Mouse (Mus musculus): ENCODE data around the gene Fscn2. TPM values are rescaled to one million over a fixed set of nuclear protein-coding genes. Genes with fewer than 3 reads are reported as not detected.
"Not testable (repeated sequence)": the region's sequence is repeated elsewhere in the genome, so short reads cannot be mapped to it uniquely, and the experiment has no call there.

Fscn2 gene
- polyA plus RNA-seq, 1 experiment from 2014 or later: 1.9 TPM

DNA sequence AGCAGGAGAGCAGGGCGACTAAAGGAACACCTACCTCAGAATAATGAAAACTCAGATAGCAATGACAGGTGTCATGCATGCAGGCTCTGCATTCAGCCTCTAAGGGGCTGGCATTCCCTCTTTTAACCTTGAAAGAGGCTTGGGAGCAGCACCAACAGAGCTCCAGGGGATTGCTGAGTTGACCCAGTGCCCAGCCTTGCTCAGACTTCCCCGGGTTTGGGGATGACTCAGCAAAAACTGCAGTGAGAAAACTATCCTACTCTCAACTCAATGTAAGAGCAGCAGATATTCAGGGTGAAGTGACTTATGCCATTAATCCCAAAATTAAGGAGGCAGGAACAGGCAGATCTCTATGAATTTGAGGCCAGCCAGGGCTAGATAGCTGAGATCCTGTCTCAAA lies 25.8 kb downstream of the Fscn2 start:
- no peaks in the 10 kb centered on the region for H3K27me3 ChIP-seq
- H3K36me3 ChIP-seq: peaks cover 74% of the 10 kb centered on the region
- WGBS: 77% methylated on average over 2 of the region's 2 CpGs
- H3K4me3 ChIP-seq (replicated peaks): no peak overlapping the region
- H3K4me2 ChIP-seq (replicated peaks): no peak overlapping the region
- no peaks in the 10 kb centered on the region for H3K9me3 ChIP-seq
- no peak for ATAC-seq
- H3K9ac ChIP-seq (replicated peaks): no peak overlapping the region
- no peaks in the 10 kb centered on the region for H3K4me1 ChIP-seq (replicated peaks)
- H3K27ac ChIP-seq: no peak overlapping the region

DNA sequence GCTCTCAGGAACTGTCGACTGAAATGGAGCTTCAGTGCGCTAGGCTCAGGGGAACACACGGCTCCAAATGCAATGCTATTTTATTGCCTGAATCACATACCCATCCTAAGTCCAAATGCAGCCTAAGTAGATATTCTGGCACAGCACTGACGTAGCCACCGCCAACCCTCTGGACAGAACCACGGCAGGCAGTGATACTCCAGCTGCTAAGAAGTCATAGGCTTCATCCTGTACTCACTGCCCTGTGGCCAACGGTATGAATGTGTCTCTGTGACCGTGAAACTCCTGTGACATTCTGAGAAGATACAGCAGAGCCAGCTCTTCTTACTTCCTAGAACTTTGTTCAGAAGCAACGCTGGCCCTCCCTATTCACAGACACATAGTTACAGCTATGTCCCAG lies 27.2 kb downstream of the Fscn2 start:
- H3K4me2 ChIP-seq (replicated peaks): no peak overlapping the region
- no peak overlapping the region for H3K27ac ChIP-seq
- no peak overlapping the region for H3K9ac ChIP-seq (replicated peaks)
- H3K4me1 ChIP-seq (replicated peaks): no peaks in the 10 kb centered on the region
- ATAC-seq: no peak
- no peaks in the 10 kb centered on the region for H3K9me3 ChIP-seq
- H3K27me3 ChIP-seq: no peaks in the 10 kb centered on the region
- no peak overlapping the region for H3K4me3 ChIP-seq (replicated peaks)
- WGBS: 95% methylated on average over 9 of the region's 9 CpGs
- H3K36me3 ChIP-seq: peaks cover 74% of the 10 kb centered on the region

DNA sequence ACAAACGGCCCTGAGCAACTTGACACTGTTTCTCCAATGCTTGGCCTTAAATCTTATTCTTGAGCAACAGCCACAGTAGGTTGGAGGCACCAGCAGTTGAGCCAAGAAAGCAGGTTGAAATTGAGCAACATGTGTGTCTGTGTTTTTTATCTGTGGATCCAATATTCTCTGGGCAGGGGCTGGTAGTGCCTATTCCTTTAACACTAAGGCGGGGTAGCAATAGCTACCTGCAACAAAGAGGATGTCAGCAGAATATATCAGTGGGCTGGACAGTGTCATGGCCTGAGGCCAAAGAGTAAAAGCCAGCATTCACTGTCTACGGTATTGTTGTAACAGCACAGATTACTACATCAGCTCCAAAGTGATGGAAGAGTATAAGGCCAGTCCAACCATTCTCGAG lies 34.3 kb downstream of the Fscn2 start:
- Histone ChIP-seq H3K36me3 (peaks cover 79% of the 10 kb centered on the region), H3K9ac (replicated peaks) (no peak overlapping the region), H3K9me3 (no peaks in the 10 kb centered on the region), H3K27ac (no peak overlapping the region), H3K4me1 (replicated peaks) (no peaks in the 10 kb centered on the region), H3K4me3 (replicated peaks) (no peak overlapping the region), H3K4me2 (replicated peaks) (no peak overlapping the region), H3K27me3 (no peaks in the 10 kb centered on the region)
- ATAC-seq: no peak
- 84% methylated on average over 4 of the region's 4 CpGs for WGBS

DNA sequence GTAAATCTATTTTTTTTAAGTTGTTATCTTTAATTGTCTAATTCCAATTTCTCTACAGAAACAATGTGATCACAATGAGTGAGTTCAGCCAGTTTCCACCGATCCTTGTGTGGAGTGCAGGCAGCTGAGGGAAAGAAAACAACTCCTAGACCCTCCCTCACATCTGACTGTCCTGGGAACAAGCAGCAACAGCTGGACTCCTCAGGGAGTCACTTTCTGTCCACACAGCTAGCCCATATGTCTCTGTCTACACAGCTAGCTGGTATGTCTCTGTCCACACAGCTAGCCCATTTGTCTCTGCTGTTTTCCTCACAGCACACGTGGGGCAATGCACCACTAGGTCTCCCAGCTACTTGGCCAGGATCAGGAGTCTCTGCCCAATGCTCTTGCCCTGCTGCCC lies 36.3 kb downstream of the Fscn2 start:
- Histone ChIP-seq H3K4me1 (replicated peaks) (no peaks in the 10 kb centered on the region), H3K36me3 (peaks cover 85% of the 10 kb centered on the region), H3K9me3 (no peaks in the 10 kb centered on the region), H3K4me3 (replicated peaks) (no peak overlapping the region), H3K27me3 (no peaks in the 10 kb centered on the region), H3K4me2 (replicated peaks) (no peak overlapping the region), H3K9ac (replicated peaks) (no peak overlapping the region), H3K27ac (no peak overlapping the region)
- no peak for ATAC-seq
- WGBS: 92% methylated on average over 2 of the region's 2 CpGs

- 96% methylated on average over 2 of the region's 2 CpGs for WGBS
- H3K27me3 ChIP-seq: no peaks in the 10 kb centered on the region
- no peak overlapping the region for H3K4me3 ChIP-seq (replicated peaks)
- no peak overlapping the region for H3K4me2 ChIP-seq (replicated peaks)
- peaks cover 85% of the 10 kb centered on the region for H3K36me3 ChIP-seq
- no peaks in the 10 kb centered on the region for H3K9me3 ChIP-seq
- H3K27ac ChIP-seq: no peak overlapping the region
- H3K9ac ChIP-seq (replicated peaks): no peak overlapping the region
- ATAC-seq: no peak
- H3K4me1 ChIP-seq (replicated peaks): no peaks in the 10 kb centered on the region
These were observed 38.0 kb downstream of the Fscn2 start for GRCm38 (mm10) chr11:120399319-120399718.

- Histone ChIP-seq H3K9me3 (no peaks in the 10 kb centered on the region), H3K4me3 (replicated peaks) (no peak overlapping the region), H3K36me3 (peaks cover 95% of the 10 kb centered on the region), H3K27me3 (no peaks in the 10 kb centered on the region), H3K9ac (replicated peaks) (no peak overlapping the region), H3K4me2 (replicated peaks) (no peak overlapping the region), H3K27ac (no peak overlapping the region), H3K4me1 (replicated peaks) (no peaks in the 10 kb centered on the region)
- WGBS: 97% methylated on average over 1 of the region's 1 CpGs
- no peak for ATAC-seq
These were observed 43.5 kb downstream of the Fscn2 start for GRCm38 (mm10) chr11:120404814-120405213.

GRCm38 (mm10) chr11:120405867-120406266 lies 44.5 kb downstream of the Fscn2 start:
- H3K36me3 ChIP-seq: peaks cover 95% of the 10 kb centered on the region
- 94% methylated on average over 3 of the region's 3 CpGs for WGBS
- no peak overlapping the region for H3K4me3 ChIP-seq (replicated peaks)

GRCm38 (mm10) chr11:120406445-120406844 lies 45.1 kb downstream of the Fscn2 start:
- no peak overlapping the region for H3K4me3 ChIP-seq (replicated peaks)
- no peak for ATAC-seq
- WGBS: 88% methylated on average over 1 of the region's 1 CpGs
- no peak overlapping the region for H3K27ac ChIP-seq
- H3K9me3 ChIP-seq: no peaks in the 10 kb centered on the region
- no peak overlapping the region for H3K4me2 ChIP-seq (replicated peaks)
- no peaks in the 10 kb centered on the region for H3K27me3 ChIP-seq
- H3K4me1 ChIP-seq (replicated peaks): no peaks in the 10 kb centered on the region
- H3K9ac ChIP-seq (replicated peaks): no peak overlapping the region
- H3K36me3 ChIP-seq: peaks cover 95% of the 10 kb centered on the region

More at GRCm38 (mm10) chr11:120405867-120406266, 44.5 kb downstream of the Fscn2 start:
- no peaks in the 10 kb centered on the region for H3K4me1 ChIP-seq (replicated peaks)
- ATAC-seq: no peak
- H3K27me3 ChIP-seq: no peaks in the 10 kb centered on the region
- no peak overlapping the region for H3K4me2 ChIP-seq (replicated peaks)
- H3K9me3 ChIP-seq: no peaks in the 10 kb centered on the region
- H3K9ac ChIP-seq (replicated peaks): no peak overlapping the region
- no peak overlapping the region for H3K27ac ChIP-seq

- ATAC-seq; H3K9ac ChIP-seq (replicated peaks); H3K4me3 ChIP-seq (replicated peaks); H3K4me2 ChIP-seq (replicated peaks); H3K9me3 ChIP-seq; H3K27ac ChIP-seq; H3K4me1 ChIP-seq (replicated peaks); H3K27me3 ChIP-seq: not testable (repeated sequence)
- H3K36me3 ChIP-seq: peaks cover 92% of the 10 kb centered on the region
- 94% methylated on average over 8 of the region's 10 CpGs for WGBS
These were observed 52.3 kb downstream of the Fscn2 start for GRCm38 (mm10) chr11:120413621-120414020.

Small RNAs within 50 kb of the gene (microRNA-seq; reads per million reads assigned to microRNA genes)
- not detected for gene Gm23419
- gene Mir6935: 2.7 reads per million, percentile 9 among the genes with 10 or more reads in this experiment

Other genes with a start within 250 kb of the Fscn2 start
- 105 and 109 TPM in 2 replicates for gene Slc38a10, start 210.2 kb upstream of the Fscn2 start, polyA plus RNA-seq (2015; fragmentation: Nextera tagmentation; extraction: Ambion mirVana)
- 17.4 and 19.5 TPM in 2 replicates for gene Bahcc1, start 128.6 kb upstream of the Fscn2 start, polyA plus RNA-seq (2015; fragmentation: Nextera tagmentation; extraction: Ambion mirVana)
- 3,928 and 4,113 TPM in 2 replicates for gene Actg1, start 13.0 kb upstream of the Fscn2 start, polyA plus RNA-seq (2015; fragmentation: Nextera tagmentation; extraction: Ambion mirVana)
- 80.9 and 81.1 TPM in 2 replicates for gene Faap100, start 17.2 kb downstream of the Fscn2 start, polyA plus RNA-seq (2015; fragmentation: Nextera tagmentation; extraction: Ambion mirVana)
- 35.0 and 38.1 TPM in 2 replicates for gene Nploc4, start 76.2 kb downstream of the Fscn2 start, polyA plus RNA-seq (2015; fragmentation: Nextera tagmentation; extraction: Ambion mirVana)
- not detected in 2 replicates for gene Tspan10, start 81.1 kb downstream of the Fscn2 start, polyA plus RNA-seq (2015; fragmentation: Nextera tagmentation; extraction: Ambion mirVana)
- 0.19 and 0.30 TPM in 2 replicates for gene Pde6g, start 92.0 kb downstream of the Fscn2 start, polyA plus RNA-seq (2015; fragmentation: Nextera tagmentation; extraction: Ambion mirVana)
- 10.6 and 12.5 TPM in 2 replicates for gene Oxld1, start 96.5 kb downstream of the Fscn2 start, polyA plus RNA-seq (2015; fragmentation: Nextera tagmentation; extraction: Ambion mirVana)
- gene Ccdc137, start 96.6 kb downstream of the Fscn2 start, polyA plus RNA-seq (2015; fragmentation: Nextera tagmentation; extraction: Ambion mirVana): 26.1 and 28.7 TPM in 2 replicates
- 64.7 and 67.8 TPM in 2 replicates for gene Arl16, start 106.1 kb downstream of the Fscn2 start, polyA plus RNA-seq (2015; fragmentation: Nextera tagmentation; extraction: Ambion mirVana)
- 111 and 113 TPM in 2 replicates for gene Mrpl12, start 123.1 kb downstream of the Fscn2 start, polyA plus RNA-seq (2015; fragmentation: Nextera tagmentation; extraction: Ambion mirVana)
- gene Slc25a10, start 130.3 kb downstream of the Fscn2 start, polyA plus RNA-seq (2015; fragmentation: Nextera tagmentation; extraction: Ambion mirVana): 28.2 and 29.2 TPM in 2 replicates
- gene Gcgr, start 169.2 kb downstream of the Fscn2 start, polyA plus RNA-seq (2015; fragmentation: Nextera tagmentation; extraction: Ambion mirVana): 0.20 and 0.32 TPM in 2 replicates
- 240 and 242 TPM in 2 replicates for gene Mcrip1, start 188.2 kb downstream of the Fscn2 start, polyA plus RNA-seq (2015; fragmentation: Nextera tagmentation; extraction: Ambion mirVana)
- gene Ppp1r27, start 189.6 kb downstream of the Fscn2 start, polyA plus RNA-seq (2015; fragmentation: Nextera tagmentation; extraction: Ambion mirVana): not detected in 2 replicates
- 279 and 297 TPM in 2 replicates for gene P4hb, start 211.7 kb downstream of the Fscn2 start, polyA plus RNA-seq (2015; fragmentation: Nextera tagmentation; extraction: Ambion mirVana)
- gene Arhgdia, start 220.1 kb downstream of the Fscn2 start, polyA plus RNA-seq (2015; fragmentation: Nextera tagmentation; extraction: Ambion mirVana): 452 and 461 TPM in 2 replicates
- gene Alyref, start 236.8 kb downstream of the Fscn2 start, polyA plus RNA-seq (2015; fragmentation: Nextera tagmentation; extraction: Ambion mirVana): 303 and 358 TPM in 2 replicates
- gene Anapc11, start 236.9 kb downstream of the Fscn2 start, polyA plus RNA-seq (2015; fragmentation: Nextera tagmentation; extraction: Ambion mirVana): 180 and 183 TPM in 2 replicates
- gene Npb, start 246.9 kb downstream of the Fscn2 start, polyA plus RNA-seq (2015; fragmentation: Nextera tagmentation; extraction: Ambion mirVana): 0.54 and 0.95 TPM in 2 replicates